Mouse (Mus musculus): ENCODE data around the gene Rpl37.

GRCm38 (mm10) chr15:5145196-5145945, 28.9 kb downstream of the Rpl37 start:
- TF ChIP-seq CTCF (IDR thresholded peaks at IDR 0.05) (no peak), EP300 (IDR thresholded peaks at IDR 0.05) (no peak)

All from lung, postnatal 0 days (tissue).